Mouse (Mus musculus): ENCODE measurements around the gene Vipr1. TPM values are rescaled to one million over a fixed set of nuclear protein-coding genes. Genes with fewer than 3 reads are reported as not detected.

The Vipr1 gene
- polyA plus RNA-seq, 1 experiment from 2014 or later: 0.40 TPM

GRCm38 (mm10) chr9:121681191-121681590 lies 38.7 kb downstream of the Vipr1 start:
- Histone ChIP-seq H3K36me3 (replicated peaks; ENCODE audit: control insufficient read depth, insufficient read depth) (peaks cover 47% of the 10 kb centered on the region), H3K4me1 (replicated peaks; ENCODE audit: control insufficient read depth, insufficient read depth, low read length) (0 out of 2 replicates have a peak, but pooled peaks cover 2% of the 10 kb centered on the region), H3K27ac (no peak overlapping the region), H3K4me2 (replicated peaks) (no peak overlapping the region), H3K9me3 (ENCODE audit: control insufficient read depth, low read length) (no peaks in the 10 kb centered on the region), H3K9ac (no peak overlapping the region), H3K4me3 (replicated peaks; ENCODE audit: low read length) (no peak overlapping the region), H3K27me3 (ENCODE audit: control insufficient read depth, insufficient read depth, low read length) (no peaks in the 10 kb centered on the region)
- ATAC-seq (ENCODE audit: low FRiP score): no peak
- no peak for DNase-seq (ENCODE audit: low spot score)
- 82% methylated on average over 8 of the region's 8 CpGs for WGBS

GRCm38 (mm10) chr9:121682037-121682680 lies 39.6 kb downstream of the Vipr1 start:
- Histone ChIP-seq H3K27me3 (ENCODE audit: control insufficient read depth, insufficient read depth, low read length) (no peaks in the 10 kb centered on the region), H3K27ac (no peak overlapping the region), H3K4me2 (replicated peaks) (no peak overlapping the region), H3K4me3 (replicated peaks; ENCODE audit: low read length) (no peak overlapping the region), H3K9ac (no peak overlapping the region), H3K9me3 (ENCODE audit: control insufficient read depth, low read length) (no peaks in the 10 kb centered on the region), H3K36me3 (replicated peaks; ENCODE audit: control insufficient read depth, insufficient read depth) (peaks cover 49% of the 10 kb centered on the region), H3K4me1 (replicated peaks; ENCODE audit: control insufficient read depth, insufficient read depth, low read length) (0 out of 2 replicates have a peak, but pooled peaks cover 2% of the 10 kb centered on the region)
- DNase-seq (ENCODE audit: low spot score) (no peak), ATAC-seq (ENCODE audit: low FRiP score) (no peak)
- WGBS: 84% methylated on average over 18 of the region's 18 CpGs

GRCm38 (mm10) chr9:121684702-121685101 lies 42.2 kb downstream of the Vipr1 start:
- Histone ChIP-seq H3K27ac (no peak overlapping the region), H3K4me2 (replicated peaks) (no peak overlapping the region), H3K9me3 (ENCODE audit: control insufficient read depth, low read length) (no peaks in the 10 kb centered on the region), H3K4me1 (replicated peaks; ENCODE audit: control insufficient read depth, insufficient read depth, low read length) (peaks cover 8% of the 10 kb centered on the region), H3K4me3 (replicated peaks; ENCODE audit: low read length) (no peak overlapping the region), H3K36me3 (replicated peaks; ENCODE audit: control insufficient read depth, insufficient read depth) (peaks cover 69% of the 10 kb centered on the region), H3K9ac (no peak overlapping the region), H3K27me3 (ENCODE audit: control insufficient read depth, insufficient read depth, low read length) (no peaks in the 10 kb centered on the region)
- 82% methylated on average over 7 of the region's 7 CpGs for WGBS
- ATAC-seq (ENCODE audit: low FRiP score) (no peak), DNase-seq (ENCODE audit: low spot score) (no peak)

GRCm38 (mm10) chr9:121690200-121690651 lies 47.7 kb downstream of the Vipr1 start:
- DNase-seq (ENCODE audit: low spot score) (peak; percentile 81), ATAC-seq (ENCODE audit: low FRiP score) (peak; percentile 90)
- 16% methylated on average over 15 of the region's 15 CpGs for WGBS
- H3K36me3 ChIP-seq (replicated peaks; ENCODE audit: control insufficient read depth, insufficient read depth): peaks cover 67% of the 10 kb centered on the region
- H3K9me3 ChIP-seq (ENCODE audit: control insufficient read depth, low read length): no peaks in the 10 kb centered on the region
- no peak overlapping the region for H3K4me3 ChIP-seq (replicated peaks; ENCODE audit: low read length)
- H3K9ac ChIP-seq: peak overlapping the region; percentile 9; the same call in 1 of the 2 replicates
- no peaks in the 10 kb centered on the region for H3K27me3 ChIP-seq (ENCODE audit: control insufficient read depth, insufficient read depth, low read length)
- H3K4me1 ChIP-seq (replicated peaks; ENCODE audit: control insufficient read depth, insufficient read depth, low read length): peaks cover 25% of the 10 kb centered on the region
- H3K27ac ChIP-seq: peak overlapping the region; percentile 84
- H3K4me2 ChIP-seq (replicated peaks): peak overlapping the region; percentile 45

GRCm38 (mm10) chr9:121690734-121691133 lies 48.2 kb downstream of the Vipr1 start:
- Histone ChIP-seq H3K4me2 (replicated peaks) (peak overlapping the region; percentile 45), H3K4me1 (replicated peaks; ENCODE audit: control insufficient read depth, insufficient read depth, low read length) (peaks cover 25% of the 10 kb centered on the region), H3K9me3 (ENCODE audit: control insufficient read depth, low read length) (no peaks in the 10 kb centered on the region), H3K27ac (peak overlapping the region; percentile 84), H3K4me3 (replicated peaks; ENCODE audit: low read length) (no peak overlapping the region), H3K36me3 (replicated peaks; ENCODE audit: control insufficient read depth, insufficient read depth) (peaks cover 67% of the 10 kb centered on the region), H3K27me3 (ENCODE audit: control insufficient read depth, insufficient read depth, low read length) (no peaks in the 10 kb centered on the region), H3K9ac (no peak overlapping the region)
- 56% methylated on average over 7 of the region's 7 CpGs for WGBS
- DNase-seq (ENCODE audit: low spot score) (no peak), ATAC-seq (ENCODE audit: low FRiP score) (peak; percentile 25; the same call in 1 of the 2 replicates)

- Histone ChIP-seq H3K36me3 (replicated peaks; ENCODE audit: control insufficient read depth, insufficient read depth) (peaks cover 58% of the 10 kb centered on the region), H3K27me3 (ENCODE audit: control insufficient read depth, insufficient read depth, low read length) (no peaks in the 10 kb centered on the region), H3K27ac (no peak overlapping the region), H3K9me3 (ENCODE audit: control insufficient read depth, low read length) (no peaks in the 10 kb centered on the region), H3K4me1 (replicated peaks; ENCODE audit: control insufficient read depth, insufficient read depth, low read length) (peaks cover 18% of the 10 kb centered on the region), H3K4me3 (replicated peaks; ENCODE audit: low read length) (no peak overlapping the region), H3K4me2 (replicated peaks) (no peak overlapping the region), H3K9ac (no peak overlapping the region)
- WGBS: 78% methylated on average over 12 of the region's 12 CpGs
- no peak for ATAC-seq (ENCODE audit: low FRiP score)
- no peak for DNase-seq (ENCODE audit: low spot score)
Measured at GRCm38 (mm10) chr9:121694736-121695135, 52.2 kb downstream of the Vipr1 start.

GRCm38 (mm10) chr9:121696626-121697025 lies 54.1 kb downstream of the Vipr1 start:
- no peak overlapping the region for H3K9ac ChIP-seq
- ATAC-seq (ENCODE audit: low FRiP score) (0 out of 2 replicates have a peak, but pooled peaks have one; percentile 14), DNase-seq (ENCODE audit: low spot score) (no peak)
- 82% methylated on average over 9 of the region's 9 CpGs for WGBS
- H3K9me3 ChIP-seq (ENCODE audit: control insufficient read depth, low read length): no peaks in the 10 kb centered on the region
- H3K4me3 ChIP-seq (replicated peaks; ENCODE audit: low read length): no peak overlapping the region
- H3K4me1 ChIP-seq (replicated peaks; ENCODE audit: control insufficient read depth, insufficient read depth, low read length): no peaks in the 10 kb centered on the region
- H3K36me3 ChIP-seq (replicated peaks; ENCODE audit: control insufficient read depth, insufficient read depth): peaks cover 50% of the 10 kb centered on the region
- H3K27me3 ChIP-seq (ENCODE audit: control insufficient read depth, insufficient read depth, low read length): no peaks in the 10 kb centered on the region
- H3K27ac ChIP-seq: no peak overlapping the region
- no peak overlapping the region for H3K4me2 ChIP-seq (replicated peaks)

GRCm38 (mm10) chr9:121697150-121698049 lies 54.9 kb downstream of the Vipr1 start:
- no peaks in the 10 kb centered on the region for H3K27me3 ChIP-seq (ENCODE audit: control insufficient read depth, insufficient read depth, low read length)
- ATAC-seq (ENCODE audit: low FRiP score) (peak; percentile 46; the same call in 1 of the 2 replicates), DNase-seq (ENCODE audit: low spot score) (no peak)
- no peaks in the 10 kb centered on the region for H3K4me1 ChIP-seq (replicated peaks; ENCODE audit: control insufficient read depth, insufficient read depth, low read length)
- H3K9ac ChIP-seq: no peak overlapping the region
- H3K9me3 ChIP-seq (ENCODE audit: control insufficient read depth, low read length): no peaks in the 10 kb centered on the region
- H3K27ac ChIP-seq: no peak overlapping the region
- no peak overlapping the region for H3K4me3 ChIP-seq (replicated peaks; ENCODE audit: low read length)
- peaks cover 44% of the 10 kb centered on the region for H3K36me3 ChIP-seq (replicated peaks; ENCODE audit: control insufficient read depth, insufficient read depth)
- H3K4me2 ChIP-seq (replicated peaks): no peak overlapping the region
- 100% methylated on average over 1 of the region's 1 CpGs for WGBS

GRCm38 (mm10) chr9:121704261-121704645 lies 61.7 kb downstream of the Vipr1 start:
- peaks cover 4% of the 10 kb centered on the region; the same call in 1 of the 2 replicates for H3K36me3 ChIP-seq (replicated peaks; ENCODE audit: control insufficient read depth, insufficient read depth)
- no peaks in the 10 kb centered on the region for H3K27me3 ChIP-seq (ENCODE audit: control insufficient read depth, insufficient read depth, low read length)
- H3K4me3 ChIP-seq (replicated peaks; ENCODE audit: low read length): peak overlapping the region; percentile 81
- 39% methylated on average over 11 of the region's 11 CpGs for WGBS
- no peaks in the 10 kb centered on the region for H3K9me3 ChIP-seq (ENCODE audit: control insufficient read depth, low read length)
- ATAC-seq (ENCODE audit: low FRiP score) (no peak), DNase-seq (ENCODE audit: low spot score) (no peak)
- H3K4me1 ChIP-seq (replicated peaks; ENCODE audit: control insufficient read depth, insufficient read depth, low read length): peaks cover 16% of the 10 kb centered on the region
- H3K27ac ChIP-seq: no peak overlapping the region
- H3K4me2 ChIP-seq (replicated peaks): peak overlapping the region; percentile 94
- H3K9ac ChIP-seq: peak overlapping the region; percentile 79
